Mouse (Mus musculus) liver, adult 2 months (tissue): ENCODE data around the gene Ipo9.

ENCODE experiments used
- CTCF ChIP-seq: fragments of 200-500 bp; IDR thresholded peaks from 2 replicates; pipeline ENCODE4 v1.5.1; 2011; ENCODE audit warnings: low read depth, low read length, control low read depth
- POLR2A ChIP-seq: fragments of 200-500 bp; IDR thresholded peaks from 2 replicates; pipeline ENCODE4 v1.6.1; 2011; ENCODE audit warnings: low read length, control low read depth; ENCODE audit not compliant: insufficient read depth; ENCODE audit errors: extremely low read depth

DNA sequence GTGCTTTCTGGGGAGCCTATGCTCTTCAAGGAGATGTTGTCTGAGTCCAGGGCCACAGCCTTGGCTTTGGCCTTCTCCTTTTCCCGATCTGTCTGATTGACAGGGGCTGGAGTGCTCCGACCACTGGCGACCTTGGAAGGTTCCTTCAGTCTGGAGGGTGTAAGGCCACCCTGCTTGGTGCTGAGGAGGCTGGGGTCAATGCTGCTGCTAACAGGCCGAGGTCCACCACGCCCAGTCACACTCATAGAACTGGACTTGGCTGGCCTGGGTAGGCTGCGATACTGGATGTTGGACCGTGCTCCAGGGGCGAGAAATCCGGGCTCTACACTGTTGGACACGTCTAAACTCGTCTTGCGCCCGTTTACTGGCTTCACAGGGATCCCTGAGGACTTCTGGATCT is 40.2 kb upstream of the Ipo9 start:
- TF ChIP-seq POLR2A (no peak), CTCF (no peak)
